Mouse (Mus musculus) CD8-positive naive resting alpha-beta T cell, adult 2 months (primary cell): Measurements from ENCODE around the gene Gpha2.

Experiments used
- DNase-seq, 2 experiments: peaks; one replicate each; pipeline ENCODE4 v3.0.0; 2022; ENCODE audit warnings: low read depth in 2 of 2, low spot score in 2 of 2

Gpha2 gene

DNA sequence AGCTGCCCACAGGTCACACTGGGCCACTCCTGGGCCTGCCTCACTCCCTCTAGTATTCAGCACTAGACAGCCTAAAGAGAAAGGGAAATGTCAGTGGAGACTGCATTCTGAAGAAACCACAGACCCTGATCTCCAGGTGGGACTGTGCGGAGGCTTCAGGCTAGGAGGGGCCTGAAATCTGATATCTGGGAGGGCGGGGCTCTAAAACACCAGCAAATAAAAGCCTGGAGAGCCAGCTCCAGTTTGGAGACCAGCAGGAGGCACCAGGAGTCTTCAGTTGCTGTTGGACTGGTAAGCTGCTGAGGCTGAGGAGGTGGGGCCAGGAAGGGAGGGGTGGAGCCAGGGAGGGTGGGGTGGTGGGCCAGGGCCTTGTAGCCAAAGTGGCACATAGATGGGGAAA lies at the start of gene Gpha2:
Gene Gpha2, plus strand, starts transcription at position 246 of the 400 bp plus-strand sequence.
- DNase-seq: no peak

DNA sequence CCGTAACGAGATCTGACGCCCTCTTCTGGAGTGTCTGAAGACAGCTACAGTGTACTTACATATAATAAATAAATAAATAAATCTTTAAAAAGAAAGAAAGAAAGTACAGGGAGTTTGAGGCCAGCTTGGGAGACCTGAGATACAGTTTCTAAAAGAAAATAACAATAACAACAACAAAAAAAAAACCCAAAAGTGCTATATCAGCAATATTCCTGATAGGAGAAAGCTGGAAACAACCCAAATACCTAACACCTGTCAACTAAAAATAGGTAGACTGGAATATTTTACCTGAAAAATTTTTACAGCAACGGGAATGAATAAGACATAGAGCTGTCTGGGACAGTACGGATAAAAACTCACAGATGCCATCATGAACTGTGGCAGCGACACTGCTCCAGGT lies 47.4 kb upstream of the Gpha2 start:
- no peak for DNase-seq

- DNase-seq: no peak
Observed at GRCm38 (mm10) chr19:6181629-6182028, 44.6 kb upstream of the Gpha2 start.

DNA sequence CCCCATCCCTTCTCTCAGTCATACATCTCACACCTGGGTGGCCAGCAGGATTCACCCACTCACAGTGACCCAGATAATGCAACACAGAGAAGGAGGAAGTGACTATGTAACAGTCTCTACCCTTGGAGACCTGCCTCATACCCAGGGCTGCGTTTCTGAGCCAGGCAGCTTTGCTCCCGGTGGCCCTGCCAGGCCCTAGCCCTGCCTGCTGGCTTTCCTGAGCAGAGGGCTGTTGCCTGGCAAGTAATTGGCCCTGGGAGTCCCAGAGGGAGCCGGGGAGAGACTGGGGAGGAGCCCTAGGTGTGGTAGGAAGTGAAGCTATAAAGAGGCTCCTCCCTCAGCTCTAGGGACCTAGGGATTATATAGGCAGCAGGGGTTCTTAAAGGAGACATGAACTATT lies 43.6 kb upstream of the Gpha2 start:
- DNase-seq: no peak

DNA sequence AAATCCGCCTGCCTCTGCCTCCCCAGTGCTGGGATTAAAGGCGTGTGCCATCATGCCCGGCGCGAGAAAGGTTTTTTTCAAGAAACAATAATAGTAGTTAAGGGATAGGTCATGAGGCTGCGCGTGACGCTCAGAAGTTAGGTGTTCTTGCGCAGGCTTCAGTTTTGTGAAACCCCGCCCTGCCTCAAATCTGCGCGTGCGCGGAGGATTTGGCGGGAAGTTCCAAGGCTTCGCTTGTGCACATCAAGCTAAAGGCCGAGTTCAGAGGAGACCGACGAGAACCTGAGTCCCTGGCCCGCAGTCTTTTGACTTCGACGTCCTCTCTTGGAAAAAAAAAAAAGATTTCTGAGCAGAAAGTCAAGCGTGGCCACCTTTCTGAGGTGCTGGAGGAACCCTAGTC lies 42.0 kb upstream of the Gpha2 start, which contains the start of gene Majin:
Gene Majin, plus strand, starts transcription at position 258 of the 400 bp plus-strand sequence.
- no peak for DNase-seq

DNA sequence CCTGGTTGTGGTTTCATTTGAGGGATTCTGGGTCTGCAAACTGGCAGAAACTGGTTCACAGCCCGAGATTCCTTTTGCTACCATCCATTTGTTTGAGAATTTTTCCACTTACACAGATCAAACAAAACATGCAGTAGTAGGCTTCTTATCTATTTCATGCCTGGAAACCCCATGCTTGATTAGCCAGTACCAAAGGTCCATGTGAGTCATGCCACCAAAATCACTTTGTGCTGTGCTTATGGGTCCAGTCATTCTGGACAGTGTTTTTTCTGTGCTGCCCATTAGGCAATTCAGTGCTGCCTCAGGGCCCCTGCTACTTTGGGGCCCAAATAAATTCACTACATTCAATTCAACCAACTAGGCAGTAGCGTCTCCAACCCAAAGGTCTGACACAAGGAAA lies 21.9 kb upstream of the Gpha2 start:
- DNase-seq: no peak

GRCm38 (mm10) chr19:6206716-6207115 lies 19.5 kb upstream of the Gpha2 start:
- no peak for DNase-seq

- no peak for DNase-seq
Observed at GRCm38 (mm10) chr19:6216046-6216705, 10.0 kb upstream of the Gpha2 start.

- no peak for DNase-seq
Observed at GRCm38 (mm10) chr19:6218606-6219005, 7.6 kb upstream of the Gpha2 start.

- no peak for DNase-seq
Observed at GRCm38 (mm10) chr19:6226763-6227162, 583 bp downstream of the Gpha2 start.

- no peak for DNase-seq
Observed at GRCm38 (mm10) chr19:6227864-6228263, 1.7 kb downstream of the Gpha2 start.

DNA sequence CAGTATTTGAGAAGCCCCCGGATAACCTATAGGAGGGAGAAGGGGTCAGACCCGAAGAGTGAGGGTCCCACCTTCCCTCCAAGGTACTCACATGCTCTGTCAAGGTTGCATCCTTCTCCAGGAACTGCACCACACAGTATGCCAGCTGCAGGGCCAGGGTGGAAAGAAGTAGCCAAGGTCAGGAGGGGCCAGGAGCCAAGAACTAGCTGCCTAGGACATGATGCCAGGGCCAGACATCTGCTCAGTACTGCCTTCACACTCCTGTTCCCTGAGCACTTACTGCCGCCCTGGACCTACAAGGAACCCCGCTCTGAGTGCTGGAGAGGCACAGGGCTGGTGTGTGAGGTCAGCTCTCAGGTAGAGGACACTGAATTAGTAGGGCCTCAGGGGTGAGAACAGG lies 4.2 kb downstream of the Gpha2 start:
- no peak for DNase-seq

GRCm38 (mm10) chr19:6231036-6231435 lies 4.9 kb downstream of the Gpha2 start:
- no peak for DNase-seq

DNA sequence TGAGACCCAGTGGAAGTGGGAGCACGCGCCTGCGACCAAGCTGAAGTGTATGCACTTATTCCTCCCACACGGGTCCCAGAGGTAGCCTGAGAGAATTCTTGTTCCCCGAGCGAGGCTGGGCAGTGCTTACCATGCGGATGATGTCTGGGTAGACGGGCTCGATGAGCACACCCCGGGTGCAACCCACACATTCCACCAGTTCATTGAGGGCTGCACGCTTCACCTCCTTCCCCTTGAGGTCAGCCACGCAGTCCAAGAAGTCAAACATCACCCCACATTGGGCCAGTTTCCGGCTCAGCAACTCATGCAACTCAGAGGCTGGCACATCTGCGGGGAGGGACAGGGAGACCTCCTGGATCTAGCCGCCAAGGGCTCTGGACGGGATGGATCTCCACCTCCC lies 7.5 kb downstream of the Gpha2 start:
- DNase-seq: no peak

GRCm38 (mm10) chr19:6234337-6235083 lies 8.3 kb downstream of the Gpha2 start:
- no peak for DNase-seq

- DNase-seq: peak; percentile 95 to 99
Observed at GRCm38 (mm10) chr19:6235084-6236052, 9.2 kb downstream of the Gpha2 start, which contains the start of gene Ppp2r5b. Gene Ppp2r5b, minus strand, starts transcription at chr19:6235872.

DNA sequence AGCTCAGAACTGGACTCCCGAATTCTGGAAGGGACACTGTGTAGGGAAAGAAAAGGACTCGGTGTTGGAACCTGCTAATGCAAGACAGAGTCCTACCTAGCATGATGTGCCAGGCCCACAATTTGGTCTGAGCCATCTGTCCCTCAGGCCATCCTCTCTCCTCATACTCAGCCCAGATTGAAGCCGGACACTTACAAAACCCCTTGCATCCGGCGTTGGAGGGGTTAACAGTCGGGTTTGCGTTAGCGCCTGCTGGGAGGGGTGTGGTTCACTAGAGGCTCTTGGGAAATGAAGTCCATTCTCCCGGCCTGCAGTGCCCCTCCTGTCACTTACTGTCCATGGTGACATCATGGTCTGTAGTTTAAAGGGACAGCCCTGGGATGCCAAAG lies 9.9 kb downstream of the Gpha2 start:
- DNase-seq: peak; percentile 57 to 69

- DNase-seq: no peak
Observed at GRCm38 (mm10) chr19:6236842-6237241, 10.7 kb downstream of the Gpha2 start.

GRCm38 (mm10) chr19:6238740-6239139 lies 12.6 kb downstream of the Gpha2 start:
- DNase-seq: no peak

- DNase-seq: no peak
Observed at GRCm38 (mm10) chr19:6240136-6240535, 14.0 kb downstream of the Gpha2 start.

DNA sequence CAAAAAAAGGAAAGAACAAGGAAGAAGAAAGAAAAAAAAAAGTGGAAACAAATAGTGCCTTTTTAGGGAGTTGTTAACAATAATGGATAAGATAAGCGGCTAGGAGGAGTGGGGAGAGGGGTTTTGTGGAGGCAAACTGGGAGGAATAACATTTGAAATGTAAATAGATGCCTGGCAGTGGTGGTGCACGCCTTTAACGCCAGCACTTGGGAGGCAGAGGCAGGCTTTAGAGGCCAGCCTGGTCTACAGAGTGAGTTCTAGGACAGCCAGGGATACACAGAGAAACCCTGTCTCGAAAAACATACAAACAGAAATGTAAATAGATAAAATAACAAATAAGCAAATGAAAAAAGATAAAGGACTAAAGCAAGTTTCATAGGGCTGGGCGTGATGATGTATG lies 14.5 kb downstream of the Gpha2 start:
- DNase-seq: no peak
